Mouse (Mus musculus) right cerebral cortex, postnatal 4 days (tissue): ENCODE measurements around the gene Hlx.
A peak's percentile ranks its signal among the peaks of the same experiment; 100 is the strongest.

ENCODE experiments used
- DNase-seq: peaks from one replicate; pipeline ENCODE4 v3.0.0-alpha.2; 2022

Gene Hlx

GRCm38 (mm10) chr1:184732556-184733049 is at the start of gene Hlx:
Hlx (minus strand) TSS chr1:184732619.
- no peak for DNase-seq

DNA sequence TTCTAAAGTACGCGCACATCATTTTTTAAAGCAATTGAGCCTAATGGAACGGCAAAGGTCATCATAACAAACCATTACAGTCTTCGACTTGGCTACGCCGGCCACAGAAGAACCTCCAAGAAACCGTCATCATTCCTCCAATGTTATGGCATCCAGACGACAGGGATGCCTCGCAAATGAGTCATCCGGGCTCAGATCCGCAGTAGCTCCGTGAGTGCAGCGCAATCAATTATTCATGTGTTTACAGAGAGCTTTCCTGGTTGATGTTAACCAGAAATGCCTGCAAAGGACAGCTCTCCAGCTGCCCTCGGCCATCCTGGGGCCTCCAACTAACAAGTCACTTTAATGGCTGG is 49.7 kb upstream of the Hlx start:
- no peak for DNase-seq

GRCm38 (mm10) chr1:184781286-184782160 is 49.1 kb upstream of the Hlx start:
- no peak for DNase-seq

GRCm38 (mm10) chr1:184778157-184778556 is 45.7 kb upstream of the Hlx start:
- DNase-seq, result no peak

GRCm38 (mm10) chr1:184777061-184777795 is 44.8 kb upstream of the Hlx start:
- DNase-seq, result no peak

GRCm38 (mm10) chr1:184775289-184775688 is 42.9 kb upstream of the Hlx start:
- DNase-seq, result no peak

DNA sequence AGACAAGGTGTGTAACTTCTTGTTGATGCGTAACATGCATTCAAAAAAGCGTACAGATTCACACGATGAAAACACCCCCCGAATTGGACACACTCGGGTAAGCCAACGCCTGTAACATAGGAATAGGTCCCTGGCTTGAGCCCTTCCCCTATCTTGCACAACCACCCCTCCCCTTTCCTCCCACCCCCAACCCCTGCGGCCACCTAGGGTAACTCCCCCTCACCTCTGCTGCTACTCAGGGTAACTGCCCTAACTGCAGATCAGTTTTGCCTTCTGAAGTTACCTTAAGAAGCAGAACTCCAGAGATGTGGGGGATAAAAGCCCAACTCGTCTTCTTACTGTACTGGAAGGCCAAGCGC is 39.5 kb upstream of the Hlx start:
- DNase-seq, result no peak

- peak; percentile 88 for DNase-seq
These were observed 38.9 kb upstream of the Hlx start for GRCm38 (mm10) chr1:184771202-184771890.

DNA sequence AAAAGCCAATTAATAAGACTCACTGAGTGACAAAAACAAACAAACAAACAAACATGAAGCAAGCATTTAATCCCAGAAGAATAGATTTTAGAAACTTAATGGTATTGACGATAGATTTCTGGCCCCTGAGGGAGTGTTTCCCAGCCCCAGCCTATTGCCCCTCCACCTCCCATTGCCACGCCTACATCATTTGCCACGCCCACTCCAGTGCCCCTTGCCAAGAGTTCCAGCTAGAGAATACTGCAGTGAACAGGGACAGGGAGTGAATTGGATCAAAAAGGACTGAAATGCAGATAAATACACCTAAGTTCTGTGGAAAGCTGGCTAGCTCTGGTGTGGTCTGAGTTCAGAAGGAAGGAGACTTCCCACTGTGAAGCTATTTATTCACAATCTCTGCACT is 31.4 kb upstream of the Hlx start:
- DNase-seq, result no peak

GRCm38 (mm10) chr1:184762941-184763340 is 30.5 kb upstream of the Hlx start:
- DNase-seq, result no peak

- no peak for DNase-seq
These were observed 29.6 kb upstream of the Hlx start for GRCm38 (mm10) chr1:184761988-184762387.

DNA sequence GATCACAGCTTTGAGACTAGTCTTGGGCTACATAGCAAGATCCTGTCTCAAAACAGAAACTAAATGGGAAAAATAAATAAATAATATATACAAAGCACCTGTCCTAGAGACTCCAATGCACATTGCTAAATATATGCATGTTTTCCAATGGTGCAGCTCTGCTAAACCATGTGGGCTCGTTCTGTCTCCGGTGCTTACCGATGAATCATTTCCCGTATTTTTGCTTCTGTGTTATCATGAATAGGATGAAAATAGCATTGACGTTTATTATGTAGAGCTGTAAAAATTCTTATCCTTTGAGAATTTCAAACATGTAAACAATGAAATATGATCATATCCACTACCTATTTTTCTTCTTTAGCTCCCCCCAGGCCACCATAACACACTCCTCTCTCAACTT is 20.3 kb upstream of the Hlx start:
- DNase-seq, result no peak

DNA sequence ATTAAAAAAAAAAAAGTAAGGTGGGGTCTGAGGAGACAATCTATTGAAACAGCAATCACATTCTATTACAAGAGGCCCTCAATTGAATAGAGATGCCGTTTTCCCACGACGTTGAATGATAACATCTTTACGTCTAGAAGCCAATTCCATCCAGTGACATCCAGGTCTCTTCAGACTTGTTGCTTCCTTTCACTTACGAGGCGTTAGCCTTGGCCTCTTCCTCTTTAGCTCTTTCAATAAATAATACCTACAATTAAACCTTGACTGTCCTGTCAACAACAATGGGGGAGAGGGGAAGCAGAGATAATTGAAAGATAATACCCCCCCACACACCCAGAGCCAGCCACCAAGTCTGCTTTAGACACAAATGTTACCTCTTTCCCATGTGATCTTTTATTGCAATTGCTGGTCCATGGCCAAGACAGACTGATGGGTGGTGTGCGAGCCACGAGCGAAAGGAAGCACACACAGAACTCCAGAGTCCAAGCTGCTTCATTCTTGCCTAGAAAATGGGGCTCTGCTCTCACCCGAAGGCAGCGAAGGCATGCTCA is 17.8 kb upstream of the Hlx start:
- DNase-seq, result no peak

DNA sequence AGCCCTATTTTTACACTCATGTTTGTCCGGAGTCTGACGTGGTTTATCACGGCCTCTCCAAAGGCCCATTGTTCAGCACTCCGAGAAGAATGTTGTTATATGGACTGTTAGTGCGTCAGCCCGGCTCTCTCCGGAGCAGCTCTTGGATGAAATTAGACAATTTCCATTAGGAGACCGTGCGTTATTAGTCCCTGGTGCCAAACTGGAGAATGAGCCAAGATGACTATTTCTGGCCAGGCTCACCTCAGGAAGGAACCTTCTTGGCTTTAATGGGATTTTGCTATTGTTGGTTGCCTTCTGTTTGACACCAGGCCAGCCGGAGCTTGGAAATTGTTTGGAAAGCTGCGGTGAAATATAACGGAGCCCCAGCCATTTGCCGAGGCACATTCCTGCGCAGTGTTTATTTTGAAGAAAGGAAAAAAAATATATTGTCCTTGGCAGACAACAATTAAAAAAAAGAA is 16.3 kb upstream of the Hlx start:
- DNase-seq, result no peak

GRCm38 (mm10) chr1:184737876-184738479 is 5.6 kb upstream of the Hlx start:
- DNase-seq, result peak; percentile 61

DNA sequence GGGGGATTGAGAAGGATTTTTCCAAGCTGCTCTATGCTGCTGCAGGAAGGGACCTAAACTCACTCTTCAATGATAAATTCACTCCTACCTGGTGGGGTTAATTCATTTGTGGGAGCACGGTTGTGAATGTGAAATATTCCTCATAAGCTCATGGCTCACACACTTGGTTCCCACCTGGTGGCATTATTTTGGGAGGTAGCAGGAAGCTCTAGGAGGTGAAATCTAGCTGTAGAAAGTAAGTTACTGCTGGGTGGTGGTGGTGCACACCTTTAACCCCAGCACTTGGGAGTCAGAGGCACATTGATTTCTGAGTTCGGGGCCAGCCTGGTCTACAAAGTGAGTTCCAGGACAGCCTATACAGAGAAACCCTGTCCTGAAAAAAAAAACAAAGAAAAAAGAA is 4.8 kb upstream of the Hlx start:
- DNase-seq, result no peak

GRCm38 (mm10) chr1:184736260-184736659 is 3.8 kb upstream of the Hlx start:
- DNase-seq, result no peak

DNA sequence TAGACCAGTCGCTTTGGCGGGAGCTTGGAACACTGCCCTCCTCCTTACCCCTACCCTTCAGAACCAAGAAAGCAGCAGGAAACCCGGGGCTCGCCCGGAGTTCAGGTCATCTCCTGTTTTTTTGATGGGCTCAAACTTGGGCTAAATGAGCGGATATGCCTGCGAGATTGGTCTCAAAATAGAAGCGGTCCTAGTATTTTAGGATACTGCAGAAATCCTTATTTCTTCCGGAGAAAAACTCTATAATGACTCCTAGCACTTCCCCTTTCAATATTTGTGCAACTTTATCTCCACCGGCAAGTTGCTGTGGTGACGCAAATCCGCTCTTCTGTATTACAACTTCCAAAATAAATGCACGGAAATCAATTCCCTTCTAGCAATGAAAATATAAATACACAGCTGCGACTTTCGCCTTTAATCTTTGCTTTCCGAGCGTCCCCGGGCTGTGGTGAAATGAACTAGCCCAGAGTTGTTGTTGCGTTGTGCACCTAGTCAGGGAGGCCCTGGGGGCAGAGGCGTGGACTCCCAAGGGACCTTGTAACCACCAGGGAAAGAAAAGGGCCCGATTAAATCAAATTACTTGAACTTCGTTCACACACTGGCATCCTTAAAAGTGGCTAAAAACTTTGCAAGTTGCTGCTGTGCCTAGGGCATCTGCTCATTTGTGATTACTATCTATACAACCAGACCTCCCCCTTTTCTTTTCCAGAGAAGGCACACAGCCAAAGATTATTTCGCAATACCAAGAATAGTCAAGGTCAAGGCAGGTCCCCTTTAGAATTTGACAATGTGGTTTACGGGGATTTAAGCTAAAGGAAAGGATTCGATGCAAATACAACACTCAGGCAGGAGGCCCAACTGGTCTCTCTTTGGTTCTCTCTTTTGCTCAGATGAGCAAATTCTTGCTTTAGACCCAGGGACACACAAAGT is 2.8 kb upstream of the Hlx start:
- DNase-seq, result no peak

DNA sequence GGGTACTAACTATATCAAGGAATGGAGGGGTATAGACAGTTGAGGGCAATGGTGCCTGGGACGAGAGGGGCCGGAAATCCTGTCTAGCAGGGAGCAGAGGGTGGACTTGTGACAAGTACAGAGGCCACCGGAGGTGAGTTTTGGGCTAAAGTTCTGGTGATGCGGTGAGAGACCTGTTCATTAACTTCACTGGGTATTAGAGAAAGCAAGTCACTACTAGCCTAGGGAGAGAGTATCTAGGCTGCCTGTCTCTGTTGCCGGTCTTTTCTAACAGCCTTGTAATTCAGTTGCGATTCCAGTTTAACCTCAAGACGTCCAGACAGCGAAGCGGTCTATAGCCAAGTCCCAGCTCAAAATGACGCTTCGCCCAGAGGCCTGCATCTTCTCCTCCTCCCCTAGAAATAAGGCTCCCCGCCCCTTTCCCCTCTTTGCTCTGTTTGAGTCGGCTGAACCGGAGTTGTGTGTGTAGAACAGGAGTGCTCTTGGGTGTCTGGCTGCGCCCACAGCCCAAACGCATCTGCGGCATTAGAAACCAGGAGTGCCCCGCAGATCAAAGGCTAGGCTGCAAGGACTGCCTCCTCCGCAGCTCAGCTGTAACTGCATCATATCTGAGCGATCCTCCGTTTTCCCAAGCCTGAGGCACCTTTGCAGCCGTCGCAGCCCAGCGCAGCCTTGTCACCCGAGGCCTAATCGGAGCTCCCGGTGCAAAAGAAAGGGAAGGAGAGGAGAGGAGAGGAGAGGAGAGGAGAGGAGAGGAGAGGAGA is 1.8 kb upstream of the Hlx start:
- no peak for DNase-seq

DNA sequence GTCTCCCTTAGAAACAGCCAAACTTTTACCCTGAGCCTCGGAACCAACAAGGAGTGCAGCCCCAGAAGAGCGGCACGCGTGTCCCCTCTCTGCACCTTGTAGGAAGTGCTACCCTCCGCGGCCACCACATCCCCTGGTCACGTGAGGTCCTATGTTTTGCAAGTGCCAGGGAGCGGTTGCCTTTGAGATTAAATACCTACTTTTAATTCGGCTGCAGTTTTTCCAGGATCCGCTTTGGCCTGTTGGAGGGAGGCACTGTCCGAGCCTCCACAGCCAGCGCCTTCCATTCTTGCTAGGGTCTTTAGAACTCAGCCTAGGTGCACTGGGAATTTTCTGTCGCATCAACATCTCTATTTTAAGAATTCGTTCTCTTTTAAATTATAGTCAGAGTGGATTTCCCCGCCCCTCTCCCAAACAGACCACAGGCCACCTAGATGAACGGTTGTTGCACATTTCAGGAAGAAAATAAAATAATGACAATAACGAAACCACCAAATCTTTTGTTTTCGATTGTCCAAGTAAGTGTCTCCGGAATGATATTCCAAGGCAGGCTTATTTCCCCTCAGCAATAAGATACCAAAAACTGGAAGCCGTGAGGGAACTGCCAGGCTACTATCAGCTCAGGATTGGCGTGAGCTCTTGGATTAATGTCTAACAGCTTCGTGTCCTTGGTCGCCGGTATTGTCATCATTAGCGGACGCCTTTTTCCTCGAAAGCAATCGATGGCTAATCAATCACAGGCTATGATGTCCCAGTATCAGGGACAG is 1.1 kb upstream of the Hlx start:
- DNase-seq, result no peak
